Mouse (Mus musculus): ENCODE results near the gene Gja8.

Gene Gja8

DNA sequence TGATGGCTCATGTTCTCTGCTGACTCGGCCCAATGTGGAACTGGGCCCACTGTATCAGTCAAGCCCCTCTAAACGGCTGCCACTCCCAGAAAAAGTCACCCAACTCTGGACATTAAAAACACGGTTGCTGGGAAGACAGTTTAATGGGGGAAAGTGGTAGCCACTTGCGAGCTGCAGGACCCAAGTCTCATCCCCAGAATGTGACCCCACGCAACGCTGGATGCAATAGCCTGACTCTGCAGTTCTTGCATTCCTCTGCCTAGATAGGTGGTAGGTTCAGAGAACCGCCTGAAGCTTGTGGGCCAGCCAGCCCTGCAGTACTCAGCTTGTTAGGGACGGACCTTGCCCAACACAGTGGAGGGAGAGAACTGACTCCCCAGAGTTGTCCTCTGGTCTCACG is 46.3 kb downstream of the Gja8 start:
- DNase-seq (ENCODE audit: low read depth, low spot score), result no peak

DNA sequence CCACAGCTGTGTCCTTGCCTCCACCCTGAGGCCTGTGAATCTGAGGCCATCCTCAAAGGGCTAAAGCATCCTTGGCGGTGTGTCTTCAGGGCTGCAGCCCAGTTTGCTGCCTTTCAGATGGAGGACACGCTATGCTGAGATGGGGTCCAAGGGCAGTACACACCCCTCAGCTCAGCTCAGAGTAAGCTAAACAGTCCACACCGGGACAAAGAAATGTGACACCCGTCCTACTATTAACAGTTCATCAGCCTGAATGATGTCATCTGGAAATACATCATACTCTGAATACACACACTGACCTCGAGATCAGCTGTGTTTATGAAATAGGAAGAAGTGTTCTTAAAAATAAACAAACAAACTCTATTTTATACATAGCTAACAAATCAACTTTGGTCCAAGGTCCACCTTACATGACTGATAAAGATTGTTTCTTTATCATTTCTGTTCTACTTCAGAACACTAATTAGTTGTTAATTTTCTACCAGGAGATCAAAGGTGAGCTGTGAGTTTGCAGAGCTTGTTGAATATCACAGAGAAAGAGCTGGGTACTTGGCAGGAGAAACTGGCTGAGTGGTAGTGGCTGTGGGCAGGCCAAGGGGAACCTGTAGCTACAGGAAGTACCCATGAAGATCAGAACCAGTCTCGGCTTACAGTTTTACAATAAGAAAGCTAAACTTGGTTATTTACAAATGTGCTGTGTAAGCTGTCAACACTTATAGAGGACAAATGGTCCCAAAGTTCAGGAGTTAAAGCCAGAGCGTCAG is 50.8 kb downstream of the Gja8 start:
- no peak for DNase-seq (ENCODE audit: low read depth, low spot score)

DNA sequence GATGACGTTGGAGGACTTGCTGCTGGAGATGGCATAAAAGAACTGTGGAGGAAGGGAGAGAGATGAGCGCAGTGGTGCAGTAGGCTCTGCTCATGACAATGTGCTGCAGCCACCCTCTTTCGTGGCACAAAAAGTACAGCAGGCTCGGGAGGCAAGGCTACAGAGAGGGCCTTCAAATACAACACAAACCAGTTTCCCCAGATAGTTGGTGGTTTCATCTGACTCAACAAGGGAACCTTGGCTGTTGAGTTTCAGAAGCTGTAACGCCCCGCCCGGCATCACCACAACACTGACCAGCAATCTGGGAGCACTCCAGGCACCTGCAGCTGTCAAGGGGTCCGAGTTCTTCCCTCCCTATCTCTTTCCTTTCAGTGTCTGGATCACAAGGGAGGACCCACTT is 53.3 kb downstream of the Gja8 start:
- DNase-seq (ENCODE audit: low read depth, low spot score), result no peak

DNA sequence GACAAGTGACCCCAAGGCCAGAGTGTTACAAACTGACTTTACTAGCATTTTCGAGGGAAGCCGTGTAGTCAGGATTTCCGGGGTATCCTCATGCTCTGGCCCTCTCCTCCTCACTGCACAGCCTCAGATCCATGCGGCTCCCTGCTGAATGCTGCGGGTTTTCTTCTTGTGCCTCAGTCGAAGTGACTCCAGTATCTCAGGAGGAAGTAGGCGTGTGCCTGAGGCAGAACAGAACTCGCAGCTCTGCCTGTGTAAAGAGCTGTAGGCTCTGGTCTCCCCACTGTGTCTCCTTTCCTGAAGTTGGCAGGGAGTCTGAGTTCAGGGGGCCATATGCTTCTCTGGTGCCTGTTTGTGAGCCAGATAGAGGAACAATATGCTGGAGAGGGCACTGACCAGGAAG is 54.8 kb downstream of the Gja8 start:
- DNase-seq (ENCODE audit: low read depth, low spot score), result no peak

DNA sequence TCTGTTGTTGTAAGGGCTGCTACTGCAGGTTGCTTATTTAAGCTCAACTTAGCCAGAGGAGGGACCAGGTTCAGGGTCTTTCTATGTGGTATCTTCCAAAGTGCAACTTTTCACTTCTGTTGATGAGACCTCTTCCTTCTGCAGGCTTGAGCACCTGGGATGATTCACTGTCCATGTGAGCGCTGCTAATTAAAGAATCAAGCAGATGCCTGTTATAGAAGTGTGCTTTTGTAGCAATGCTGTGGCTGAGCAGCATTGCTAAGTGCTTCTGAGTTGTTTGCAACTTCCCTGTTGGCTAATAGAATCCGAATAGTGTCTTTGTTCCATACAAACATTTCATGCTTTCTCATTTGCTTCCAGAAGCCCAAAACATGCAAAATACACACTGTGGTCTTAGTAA is 55.5 kb downstream of the Gja8 start:
- no peak for DNase-seq (ENCODE audit: low read depth, low spot score)

DNA sequence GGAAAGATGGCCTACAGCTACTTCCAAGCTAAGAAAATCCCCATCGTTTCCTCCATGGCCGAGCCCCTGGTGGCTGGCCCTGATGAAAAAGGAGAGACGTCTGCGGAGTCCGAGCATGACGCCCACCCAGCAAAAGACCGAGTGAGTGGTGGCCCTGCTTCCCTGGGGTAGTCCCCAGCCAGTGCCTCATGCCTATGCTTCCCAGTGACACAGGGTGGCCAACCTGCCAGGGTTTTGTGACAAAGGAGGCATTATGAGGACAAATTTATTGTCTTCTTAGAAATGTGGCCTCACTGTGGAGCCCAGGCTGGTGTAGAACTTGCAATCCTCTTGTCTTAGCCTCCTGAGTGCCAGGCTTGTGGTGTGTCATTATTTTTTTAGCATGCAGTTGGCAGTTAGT is 56.7 kb downstream of the Gja8 start:
- no peak for DNase-seq (ENCODE audit: low read depth, low spot score)

DNA sequence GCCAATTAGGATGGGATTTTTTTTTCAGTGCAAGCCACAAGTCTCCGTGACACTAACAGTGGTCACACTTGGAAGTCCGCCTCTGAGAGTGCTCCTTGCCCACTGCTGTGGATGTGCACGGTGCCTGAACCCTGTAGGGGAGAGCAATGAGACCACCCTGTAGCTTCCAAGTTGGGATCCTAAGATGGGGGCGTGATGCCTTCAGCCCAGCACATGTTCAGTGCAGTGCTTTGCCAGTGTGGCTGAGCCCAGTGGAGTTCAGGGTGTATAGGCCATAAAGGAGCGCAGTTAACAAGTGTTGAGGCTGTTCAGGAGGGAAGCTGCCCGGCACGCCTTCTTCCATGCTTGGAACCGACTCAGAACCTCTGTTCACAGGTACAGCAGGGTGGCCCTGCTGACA is 57.3 kb downstream of the Gja8 start:
- DNase-seq (ENCODE audit: low read depth, low spot score), result no peak

DNA sequence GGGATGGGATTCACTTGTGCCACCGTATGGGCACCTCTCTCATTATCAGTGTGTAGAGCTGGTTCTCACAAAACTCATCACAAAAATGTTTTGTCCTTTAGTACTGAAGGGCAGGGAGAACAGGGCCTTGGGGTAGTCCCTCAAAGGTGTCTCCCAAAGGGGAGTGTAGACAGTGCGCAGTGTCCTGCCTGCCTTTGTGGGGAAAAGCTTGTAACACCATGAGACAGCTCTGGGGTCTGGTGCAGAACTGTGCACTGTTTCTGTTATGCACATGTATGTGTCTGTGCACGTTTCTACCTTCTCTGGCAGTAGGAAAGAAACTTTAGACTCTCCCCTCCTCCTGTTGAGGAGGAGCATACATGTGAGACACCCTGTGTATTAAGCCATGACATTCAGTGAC is 58.0 kb downstream of the Gja8 start:
- no peak for DNase-seq (ENCODE audit: low read depth, low spot score)
